Mouse (Mus musculus) erythroblast, adult 5-6 weeks (primary cell): Measurements from ENCODE around the gene B3gat2. TPM values are rescaled to one million over a fixed set of nuclear protein-coding genes. Genes with fewer than 3 reads are reported as not detected.

ENCODE experiments used
- ATAC-seq: replicated peaks from 2 replicates; pipeline ENCODE4 v1.8.0; 2016; ENCODE audit warnings: moderate number of reproducible peaks, mild to moderate bottlenecking, moderate TSS enrichment, inconsistent platforms; ENCODE audit not compliant: poor library complexity, low FRiP score, severe bottlenecking
- total RNA-seq, 2 experiments: library from RNA; stranded (forward) in 1 of 2; stranded (reverse) in 1 of 2; fragments of 150-400 nt in 1 of 2; fragments of 200-764, 138-1000 nt in 1 of 2; gene quantifications; 2 replicates each; pipeline versions ENCODE4 v1.2.3 to v1.2.4; 2015 to 2017; ENCODE audit warnings: low replicate concordance in 2 of 2

Gene B3gat2
- total RNA-seq, 2 experiments from 2014 or later: 0.43 TPM; not detected in 1

GRCm38 (mm10) chr1:23826887-23827758 lies 65.6 kb downstream of the B3gat2 start:
- ATAC-seq: peak; percentile 80

- no peak for ATAC-seq
Observed at GRCm38 (mm10) chr1:23834246-23834645, 72.7 kb downstream of the B3gat2 start.

- no peak for ATAC-seq
Observed at GRCm38 (mm10) chr1:23834819-23835218, 73.3 kb downstream of the B3gat2 start.

- ATAC-seq: no peak
Observed at GRCm38 (mm10) chr1:23836630-23837029, 75.1 kb downstream of the B3gat2 start.

GRCm38 (mm10) chr1:23840924-23841323 lies 79.4 kb downstream of the B3gat2 start:
- no peak for ATAC-seq

- ATAC-seq: no peak
Observed at GRCm38 (mm10) chr1:23842629-23843028, 81.1 kb downstream of the B3gat2 start.

- ATAC-seq: no peak
Observed at GRCm38 (mm10) chr1:23843790-23844189, 82.2 kb downstream of the B3gat2 start.

- no peak for ATAC-seq
Observed at GRCm38 (mm10) chr1:23845007-23845406, 83.5 kb downstream of the B3gat2 start.

GRCm38 (mm10) chr1:23846044-23846680 lies 84.6 kb downstream of the B3gat2 start:
- ATAC-seq: no peak

- ATAC-seq: no peak
Observed at GRCm38 (mm10) chr1:23855623-23856022, 94.1 kb downstream of the B3gat2 start.

GRCm38 (mm10) chr1:23860944-23861343 lies 99.4 kb downstream of the B3gat2 start:
- no peak for ATAC-seq

GRCm38 (mm10) chr1:23865566-23865965 lies 104.0 kb downstream of the B3gat2 start:
- ATAC-seq: no peak

GRCm38 (mm10) chr1:23867350-23867862 lies 105.9 kb downstream of the B3gat2 start:
- no peak for ATAC-seq

- ATAC-seq: no peak
Observed at GRCm38 (mm10) chr1:23872194-23872593, 110.6 kb downstream of the B3gat2 start.

GRCm38 (mm10) chr1:23882681-23883080 lies 121.1 kb downstream of the B3gat2 start:
- no peak for ATAC-seq

- 0 out of 2 replicates have a peak, but pooled peaks have one; percentile 39 for ATAC-seq
Observed at GRCm38 (mm10) chr1:23884087-23884668, 122.6 kb downstream of the B3gat2 start.

- ATAC-seq: 0 out of 2 replicates have a peak, but pooled peaks have one; percentile 52
Observed at GRCm38 (mm10) chr1:23884914-23885313, 123.4 kb downstream of the B3gat2 start.

GRCm38 (mm10) chr1:23892072-23892471 lies 130.5 kb downstream of the B3gat2 start:
- ATAC-seq: no peak
